Mouse (Mus musculus): ENCODE results near the gene Brox.

Gene Brox

GRCm38 (mm10) chr1:183272867-183273818 lies 23.9 kb downstream of the Brox start:
- DNase-seq (ENCODE audit: low spot score), result no peak

DNA sequence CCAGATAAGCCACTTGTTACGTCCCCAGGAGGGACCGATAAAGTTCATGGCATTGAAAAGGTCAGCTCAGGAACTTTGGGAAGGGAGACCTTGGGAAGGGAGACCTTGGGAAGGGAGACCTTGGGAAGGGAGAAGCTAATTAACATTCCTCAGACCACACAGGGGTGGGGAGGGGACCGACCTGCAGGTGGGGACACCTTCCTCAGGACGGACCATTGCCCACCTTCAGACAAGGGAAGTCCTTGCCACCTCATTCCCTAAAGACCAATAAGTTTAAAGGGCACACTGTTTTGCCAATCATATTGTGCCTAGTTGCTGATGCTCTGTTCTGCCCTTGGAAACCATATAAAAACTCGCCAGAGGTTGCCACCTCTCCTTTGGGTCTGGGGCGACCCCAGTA lies 29.4 kb downstream of the Brox start:
- DNase-seq (ENCODE audit: low spot score), result no peak

DNA sequence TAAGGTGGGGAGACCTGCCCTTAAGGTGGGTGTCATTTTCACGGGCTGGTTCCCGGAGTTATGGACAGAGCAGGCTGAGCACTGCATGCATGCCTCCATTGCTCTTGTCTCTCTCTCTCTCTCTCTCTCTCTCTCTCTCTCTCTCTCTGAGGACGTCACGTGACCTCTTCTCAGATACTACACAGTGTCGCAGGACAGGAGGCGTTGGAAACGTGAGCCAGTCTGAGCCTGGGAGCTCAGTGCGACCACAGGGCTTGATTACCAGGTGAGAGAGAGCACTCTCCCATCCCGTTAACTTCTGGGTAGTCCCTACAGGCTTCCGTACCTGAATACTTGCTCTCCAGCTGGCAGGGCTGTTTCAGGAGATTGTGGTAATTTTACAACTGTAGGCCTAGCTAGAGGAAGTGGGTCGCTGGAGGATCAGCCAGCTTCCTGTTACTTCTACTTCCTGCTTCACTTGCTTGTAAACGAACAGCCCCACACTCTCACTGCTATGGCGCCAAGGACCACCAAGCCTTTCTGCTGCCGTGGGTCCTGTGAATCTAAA lies 31.1 kb downstream of the Brox start:
- DNase-seq (ENCODE audit: low spot score), result no peak

DNA sequence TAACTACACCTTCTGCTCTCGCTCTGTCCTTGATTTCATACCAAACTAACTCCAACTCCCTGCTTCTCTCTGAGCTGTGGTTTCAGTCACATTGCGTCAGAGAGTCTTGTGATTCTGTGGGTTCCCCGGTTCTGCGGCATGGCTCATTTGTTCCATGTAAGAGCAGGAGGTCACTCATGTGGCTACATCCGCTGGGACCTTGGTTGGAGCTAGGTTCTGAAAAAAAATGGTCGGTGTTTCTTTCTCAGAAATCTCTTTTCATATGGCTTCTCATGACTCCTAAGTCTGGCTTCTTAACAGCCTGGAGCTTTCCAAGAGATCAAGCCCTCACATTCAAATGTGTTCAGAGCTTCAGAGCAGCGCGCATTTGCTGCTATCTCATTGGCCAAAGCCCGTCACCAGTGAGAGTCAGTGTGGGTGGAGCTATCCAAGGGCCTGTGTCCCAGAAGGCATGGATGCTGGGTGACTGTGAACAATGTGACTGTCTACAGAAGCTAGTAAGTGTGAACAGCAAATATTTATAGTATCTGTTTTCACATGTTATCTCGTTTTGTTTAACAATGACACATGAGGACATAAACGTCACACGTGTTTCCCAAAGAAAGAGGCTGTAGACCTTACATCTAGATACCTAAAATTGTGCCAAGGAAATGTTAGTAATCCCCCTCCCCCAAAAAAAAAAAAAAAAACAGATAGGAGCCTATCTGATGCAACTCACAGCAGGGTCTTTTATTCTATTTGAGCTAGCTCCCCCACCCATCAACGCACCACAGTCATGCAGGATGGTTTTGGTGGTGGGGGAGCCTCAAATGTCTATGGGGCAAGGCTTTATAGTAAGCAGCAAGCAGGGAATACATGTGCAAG lies 32.7 kb downstream of the Brox start:
- DNase-seq (ENCODE audit: low spot score), result no peak

- DNase-seq (ENCODE audit: low spot score), result no peak
Measured at GRCm38 (mm10) chr1:183252574-183252973, 44.5 kb downstream of the Brox start.

- DNase-seq (ENCODE audit: low spot score), result no peak
Measured at GRCm38 (mm10) chr1:183251818-183252217, 45.3 kb downstream of the Brox start.

DNA sequence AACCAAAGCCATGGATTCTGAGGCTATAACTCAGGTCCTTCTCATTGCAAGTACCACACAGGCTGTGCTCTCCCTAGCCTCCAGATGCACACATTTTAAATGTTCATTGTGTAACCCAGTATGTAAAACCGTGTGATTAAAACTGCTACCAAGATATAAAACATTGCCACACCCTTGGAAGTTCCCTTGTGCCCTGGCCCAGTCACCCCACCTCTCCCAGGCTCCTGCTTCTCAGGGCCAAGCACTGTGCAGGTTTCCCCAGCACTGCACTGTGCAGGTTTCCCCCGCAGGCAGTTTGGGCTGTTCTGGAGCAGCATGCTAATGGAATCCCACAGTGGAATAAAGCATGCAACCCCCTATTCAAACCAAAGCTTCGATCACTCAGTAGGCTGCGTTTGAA lies 46.5 kb downstream of the Brox start:
- DNase-seq (ENCODE audit: low spot score), result no peak

DNA sequence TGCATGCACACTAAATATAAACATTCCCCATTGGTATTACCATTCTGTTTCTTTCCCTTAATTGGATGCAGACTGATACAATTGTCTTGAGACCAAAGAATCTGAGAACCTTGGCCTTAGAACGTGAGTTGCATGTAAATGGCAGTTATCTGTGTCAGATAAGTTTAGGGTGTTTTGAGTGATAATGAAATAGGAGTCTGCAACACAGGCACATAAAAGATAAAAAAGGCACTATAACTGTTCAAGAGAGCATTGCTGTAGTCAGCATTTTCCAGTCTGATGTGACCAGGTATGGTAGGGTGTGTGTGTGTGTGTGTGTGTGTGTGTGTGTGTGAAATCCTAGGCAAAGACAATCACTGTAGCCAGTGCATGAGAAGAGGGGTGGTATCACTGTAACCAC lies 48.9 kb downstream of the Brox start:
- DNase-seq (ENCODE audit: low spot score), result no peak

- DNase-seq (ENCODE audit: low spot score), result no peak
Measured at GRCm38 (mm10) chr1:183243293-183243692, 53.8 kb downstream of the Brox start.

DNA sequence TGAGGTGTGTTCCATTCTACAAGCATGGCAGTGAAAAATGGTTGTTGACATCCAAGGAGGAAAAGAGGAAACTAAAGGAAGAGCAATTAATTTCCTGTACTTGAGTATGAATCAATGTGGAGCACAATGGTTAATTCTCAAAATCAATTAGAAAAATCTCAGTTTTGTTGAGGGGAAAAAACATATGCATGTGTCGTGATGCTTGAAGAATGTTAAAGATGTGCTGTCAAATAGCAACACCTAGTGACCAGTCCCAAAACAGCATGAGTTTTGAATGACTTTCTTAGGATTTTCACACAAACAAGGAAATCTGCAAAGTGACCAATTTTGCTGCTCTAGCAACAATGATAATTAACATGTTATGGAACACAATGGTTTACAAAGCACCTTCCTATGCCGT lies 59.2 kb downstream of the Brox start:
- no peak for DNase-seq (ENCODE audit: low spot score)

DNA sequence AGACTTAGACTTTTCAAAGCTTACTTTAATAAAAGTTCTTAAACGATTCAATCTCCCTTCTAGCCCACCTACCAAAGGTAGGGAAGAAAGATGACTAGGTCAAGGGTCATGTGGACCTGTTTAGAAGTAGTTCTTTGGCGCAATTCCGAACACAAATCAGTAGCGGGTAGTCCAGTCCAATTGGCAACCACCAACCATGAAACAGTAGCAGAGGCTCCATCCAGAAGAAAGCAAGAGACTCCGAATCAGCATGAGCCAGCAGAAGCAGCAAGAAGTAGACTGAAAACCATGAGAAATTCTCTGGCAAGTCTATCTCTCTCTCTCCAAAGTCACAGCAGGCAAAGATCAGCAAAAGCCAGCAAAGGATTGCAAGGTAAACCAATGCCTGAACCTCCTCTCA lies 60.6 kb downstream of the Brox start:
- no peak for DNase-seq (ENCODE audit: low spot score)

DNA sequence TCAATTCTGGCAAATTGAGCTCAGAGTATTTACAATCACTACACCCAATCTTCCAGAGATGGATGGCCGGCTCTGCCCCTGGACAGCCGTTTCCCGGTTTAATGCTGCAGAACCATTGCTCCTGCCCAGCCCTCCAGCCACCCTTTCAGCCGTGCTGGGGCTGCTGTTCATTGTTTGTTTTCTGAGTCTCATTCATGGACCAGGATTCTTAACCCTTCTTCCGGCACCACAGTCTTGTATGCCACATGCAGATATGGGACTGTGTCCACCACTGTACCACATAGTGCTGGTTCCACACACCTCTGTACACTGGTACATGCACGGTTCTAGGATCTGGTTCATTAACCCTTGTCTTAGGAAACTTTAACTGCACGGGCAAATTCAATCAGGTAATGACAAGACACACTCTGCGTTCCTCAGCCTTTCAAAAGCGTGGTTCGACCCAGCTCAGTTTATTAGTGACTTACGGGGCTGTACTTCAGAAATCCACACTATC lies 63.3 kb downstream of the Brox start:
- no peak for DNase-seq (ENCODE audit: low spot score)

GRCm38 (mm10) chr1:183232985-183233678 lies 63.9 kb downstream of the Brox start:
- no peak for DNase-seq (ENCODE audit: low spot score)

- DNase-seq (ENCODE audit: low spot score), result no peak
Measured at GRCm38 (mm10) chr1:183227469-183227868, 69.6 kb downstream of the Brox start.

Measured in ovary, postnatal 10 days (tissue).